ENCODE assay signal across 21 mouse cellular contexts in genomic region chr8:89152867-89153595, GRCm38 (mm10).
DNase-seq lines count a peak whose midpoint lies in the region; ATAC-seq lines count a peak whose summit lies in the region.
"Had no signal": no experiment of that assay in that cellular context is flagged by ENCODE, and none has a peak within 500 bp of the region (broad histone marks: within the 10 kb centered on the region; RNA-seq: fewer than 3 reads in every experiment).

No protein-coding gene starts in this region.

- no peak overlapping the region for H3K4me3 ChIP-seq in hindbrain, embryonic 13.5 days
- H3K4me3 ChIP-seq in hindbrain, embryonic 11.5 days (ENCODE audit: low read depth, low read length): no peak overlapping the region
- no peak overlapping the region for H3K4me3 ChIP-seq in lung, embryonic 16.5 days (ENCODE audit: low read length)
- H3K4me3 ChIP-seq in neural tube, embryonic 15.5 days (replicated peaks): no peak overlapping the region
- H3K4me3 ChIP-seq: embryonic facial prominence, embryonic 15.5 days; heart, embryonic 10.5 days; myocyte had no signal

- ATAC-seq in hindbrain, embryonic 13.5 days (ENCODE audit: low FRiP score): no peak
- no peak for ATAC-seq in hindbrain, embryonic 11.5 days (ENCODE audit: low FRiP score)
- ATAC-seq in lung, embryonic 16.5 days (ENCODE audit: low read depth): peak; percentile 95
- ATAC-seq in neural tube, embryonic 15.5 days (ENCODE audit: low FRiP score): peak; percentile 35; the same call in 1 of the 2 replicates
- ATAC-seq: forebrain, embryonic 14.5 days had no signal

- 0 out of 2 replicates have a peak overlapping the region, but pooled peaks have one; percentile 25 for H3K4me2 ChIP-seq in hindbrain, embryonic 13.5 days
- no peak overlapping the region for H3K4me2 ChIP-seq in hindbrain, embryonic 11.5 days (replicated peaks; ENCODE audit: low read depth, low read length)
- H3K4me2 ChIP-seq in lung, embryonic 16.5 days (ENCODE audit: low read depth, low read length): no peak overlapping the region; the same call in 1 of the 2 replicates
- H3K4me2 ChIP-seq in neural tube, embryonic 15.5 days: peak overlapping the region; percentile 7; the same call in 1 of the 2 replicates
- H3K4me2 ChIP-seq: embryonic facial prominence, embryonic 15.5 days had no signal

- H3K9me3 ChIP-seq in hindbrain, embryonic 13.5 days: no peaks in the 10 kb centered on the region
- no peaks in the 10 kb centered on the region for H3K9me3 ChIP-seq in hindbrain, embryonic 11.5 days (ENCODE audit: control insufficient read depth, low read length)
- no peaks in the 10 kb centered on the region for H3K9me3 ChIP-seq in lung, embryonic 16.5 days (ENCODE audit: control insufficient read depth, low read length)
- no peaks in the 10 kb centered on the region for H3K9me3 ChIP-seq in neural tube, embryonic 15.5 days (replicated peaks)
- H3K9me3 ChIP-seq: embryonic facial prominence, embryonic 15.5 days; heart, embryonic 10.5 days had no signal

- 23% methylated on average over 17 of the region's 17 CpGs for WGBS in hindbrain, embryonic 13.5 days
- WGBS in hindbrain, embryonic 11.5 days: 53% methylated on average over 17 of the region's 17 CpGs
- 28% methylated on average over 17 of the region's 17 CpGs for WGBS in lung, embryonic 16.5 days
- 6% methylated on average over 17 of the region's 17 CpGs for WGBS in neural tube, embryonic 15.5 days

- H3K27me3 ChIP-seq in hindbrain, embryonic 13.5 days: no peaks in the 10 kb centered on the region
- no peaks in the 10 kb centered on the region for H3K27me3 ChIP-seq in hindbrain, embryonic 11.5 days (ENCODE audit: control insufficient read depth, insufficient read depth, low read length)
- peaks cover 25% of the 10 kb centered on the region for H3K27me3 ChIP-seq in lung, embryonic 16.5 days (ENCODE audit: control insufficient read depth, insufficient read depth, low read depth, low read length)
- 0 out of 2 replicates have a peak, but pooled peaks cover 2% of the 10 kb centered on the region for H3K27me3 ChIP-seq in neural tube, embryonic 15.5 days (replicated peaks)
- H3K27me3 ChIP-seq: embryonic facial prominence, embryonic 15.5 days had no signal

- no peak overlapping the region for H3K9ac ChIP-seq in hindbrain, embryonic 13.5 days
- no peak overlapping the region for H3K9ac ChIP-seq in hindbrain, embryonic 11.5 days (ENCODE audit: low read depth, low read length)
- no peak overlapping the region for H3K9ac ChIP-seq in lung, embryonic 16.5 days (ENCODE audit: low read length)
- no peak overlapping the region for H3K9ac ChIP-seq in neural tube, embryonic 15.5 days (replicated peaks)
- H3K9ac ChIP-seq: embryonic facial prominence, embryonic 15.5 days had no signal

- no peak overlapping the region for H3K27ac ChIP-seq in hindbrain, embryonic 13.5 days
- H3K27ac ChIP-seq in hindbrain, embryonic 11.5 days (ENCODE audit: low read depth, low read length): no peak overlapping the region
- no peak overlapping the region for H3K27ac ChIP-seq in lung, embryonic 16.5 days (ENCODE audit: low read length)
- no peak overlapping the region for H3K27ac ChIP-seq in neural tube, embryonic 15.5 days (replicated peaks)
- H3K27ac ChIP-seq: embryonic facial prominence, embryonic 15.5 days; heart, embryonic 10.5 days; macrophage had no signal

- no peaks in the 10 kb centered on the region for H3K36me3 ChIP-seq in hindbrain, embryonic 13.5 days
- H3K36me3 ChIP-seq in hindbrain, embryonic 11.5 days (ENCODE audit: control insufficient read depth, insufficient read depth, low read length): no peaks in the 10 kb centered on the region
- H3K36me3 ChIP-seq in lung, embryonic 16.5 days (ENCODE audit: control insufficient read depth, insufficient read depth, low read length): no peaks in the 10 kb centered on the region
- H3K36me3 ChIP-seq in neural tube, embryonic 15.5 days: no peaks in the 10 kb centered on the region
- H3K36me3 ChIP-seq: embryonic facial prominence, embryonic 15.5 days; G1E; heart, embryonic 10.5 days had no signal

- H3K4me1 ChIP-seq in hindbrain, embryonic 13.5 days (replicated peaks): peaks cover 18% of the 10 kb centered on the region
- peaks cover 3% of the 10 kb centered on the region; the same call in 1 of the 2 replicates for H3K4me1 ChIP-seq in hindbrain, embryonic 11.5 days (replicated peaks; ENCODE audit: control insufficient read depth, insufficient read depth, low read length)
- H3K4me1 ChIP-seq in lung, embryonic 16.5 days (replicated peaks; ENCODE audit: control insufficient read depth, insufficient read depth, low read length): no peaks in the 10 kb centered on the region
- H3K4me1 ChIP-seq in neural tube, embryonic 15.5 days: peaks cover 18% of the 10 kb centered on the region
- H3K4me1 ChIP-seq: embryonic facial prominence, embryonic 15.5 days; heart, embryonic 10.5 days had no signal

- no peak for DNase-seq in hindbrain, embryonic 11.5 days (ENCODE audit: low spot score)
- no peak for DNase-seq in lung, postnatal 14 days
- peak; percentile 7 for DNase-seq in lung, postnatal 25 days (ENCODE audit: low spot score)
- no peak for DNase-seq in adrenal gland, adult 8-10 months
- DNase-seq in right cerebral cortex, postnatal 4 days: no peak
- DNase-seq: adrenal gland, postnatal 10 days; cerebellum, postnatal 25 days; gastrocnemius, postnatal 10 days; heart, postnatal 36 days; kidney, adult 8-10 months; layer of hippocampus, adult 9-11 months; thymus, adult 2 months had no signal

Comparison
In these comparisons a context has a peak if more than half of its experiments do, and no peak if none do; other contexts are left out.
1. H3K4me2 ChIP-seq: peak in hindbrain, embryonic 13.5 days (single experiment) and neural tube, embryonic 15.5 days (single experiment); none in hindbrain, embryonic 11.5 days (single experiment) and lung, embryonic 16.5 days (single experiment).
2. ATAC-seq: peak in lung, embryonic 16.5 days (single experiment) and neural tube, embryonic 15.5 days (single experiment); none in hindbrain, embryonic 13.5 days (single experiment) and hindbrain, embryonic 11.5 days (single experiment).